8 mouse cellular contexts compared by ENCODE assay signal in the genomic region with DNA sequence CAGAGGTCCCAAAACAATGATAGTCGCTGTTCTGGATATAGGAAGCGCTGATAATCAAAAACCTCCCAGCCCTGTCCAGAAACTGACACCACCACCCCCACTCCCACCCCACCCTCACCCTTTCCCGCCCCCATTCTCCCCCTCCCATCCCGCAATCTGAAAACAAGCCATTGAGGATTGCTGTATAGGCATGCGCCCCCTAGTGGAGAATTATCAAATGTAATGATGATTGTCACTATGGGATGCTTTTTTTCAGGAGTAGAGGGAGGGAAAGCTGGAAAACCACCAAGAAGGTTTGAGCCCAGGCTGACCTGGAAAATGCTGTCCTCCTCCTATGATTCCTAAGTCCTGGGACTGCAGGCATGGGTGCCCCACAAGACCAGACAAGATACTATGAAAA.
DNase-seq lines count a peak whose midpoint lies in the region.

No protein-coding gene starts in this region.

- DNase-seq in heart, adult 8-10 months (ENCODE audit: low spot score): peak; percentile 37
- DNase-seq in heart, adult 11 months: no peak
- DNase-seq in 416B (ENCODE audit: low read depth) (peak; percentile 7), ZHBTc4 (ENCODE audit: low read depth, low spot score) (peak; percentile 78)
- DNase-seq in induced T-regulatory cell, adult 2 months (ENCODE audit: low read depth): peak; percentile 51
- no peak for DNase-seq in gastrocnemius, postnatal 14 days
- DNase-seq in layer of hippocampus, postnatal 14 days (ENCODE audit: low spot score in 2 of 2): no peak
- DNase-seq in urinary bladder, adult 18-20 months (ENCODE audit: low spot score in 2 of 2): no peak

- intact Hi-C loops in gastrocnemius, postnatal 14 days (cut with DNase I; ENCODE audit: low total_unique reads): loop anchor here (10.0 kb wide), 1 partner anchor 182 kb away; no protein-coding TSS in a partner anchor

Comparison
In these comparisons a context has a peak if more than half of its experiments do, and no peak if none do; other contexts are left out.
1. DNase-seq: peak in heart, adult 8-10 months (single experiment), 416B (single experiment), ZHBTc4 (single experiment) and induced T-regulatory cell, adult 2 months (single experiment); none in heart, adult 11 months (single experiment), gastrocnemius, postnatal 14 days (single experiment), layer of hippocampus, postnatal 14 days (0 of 2) and urinary bladder, adult 18-20 months (0 of 2).